Mouse (Mus musculus) lung, postnatal 25 days (tissue): ENCODE data around the gene Rhbdd1.

Experiments
- DNase-seq: peaks from one replicate; pipeline ENCODE4 v3.0.0; 2022; ENCODE audit warnings: low spot score

The Rhbdd1 gene

GRCm38 (mm10) chr1:82316111-82316745 lies at the start of gene Rhbdd1:
Gene Rhbdd1, plus strand, starts transcription at chr1:82316452.
- peak; percentile 97 for DNase-seq

DNA sequence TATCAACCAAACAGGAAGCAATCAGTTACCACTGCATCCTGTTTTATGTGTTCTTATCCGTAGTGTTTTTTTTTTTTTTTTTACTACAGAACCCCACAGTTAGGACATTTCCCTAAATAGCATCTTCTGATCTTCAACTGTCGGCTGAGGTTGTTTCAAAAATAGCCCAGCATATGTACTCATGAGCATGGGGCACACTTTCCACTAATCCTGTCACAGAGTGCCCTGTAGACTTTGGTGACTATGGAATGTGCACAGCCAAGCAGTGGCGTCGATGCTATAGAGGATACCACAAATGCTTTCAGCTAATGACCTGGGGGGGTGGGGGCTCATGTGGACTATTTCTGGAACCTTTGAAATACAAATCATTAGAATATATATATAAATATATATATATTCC lies 48.7 kb upstream of the Rhbdd1 start:
- DNase-seq, result no peak

GRCm38 (mm10) chr1:82272231-82272630 lies 44.0 kb upstream of the Rhbdd1 start:
- no peak for DNase-seq

- no peak for DNase-seq
These were observed 42.7 kb upstream of the Rhbdd1 start for GRCm38 (mm10) chr1:82273529-82273928.

DNA sequence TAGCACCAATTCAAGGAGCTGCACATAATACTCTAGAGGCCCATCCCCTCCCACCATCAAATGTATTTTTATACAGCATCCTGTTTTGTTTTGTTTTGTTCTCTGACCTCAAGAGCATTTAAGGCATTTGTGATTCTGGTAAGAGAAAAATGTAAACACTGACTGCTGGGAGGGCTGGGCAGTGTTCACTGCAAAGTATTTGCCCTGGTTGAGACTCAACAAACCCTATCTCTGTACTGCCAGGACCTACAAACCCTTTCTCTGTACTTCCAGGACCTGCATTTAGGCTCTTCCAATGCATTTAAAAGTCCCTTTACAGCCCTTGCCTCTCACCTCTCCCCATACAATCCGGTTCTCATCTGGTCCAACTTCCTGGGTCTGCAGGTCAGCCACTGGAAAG lies 41.9 kb upstream of the Rhbdd1 start:
- no peak for DNase-seq

DNA sequence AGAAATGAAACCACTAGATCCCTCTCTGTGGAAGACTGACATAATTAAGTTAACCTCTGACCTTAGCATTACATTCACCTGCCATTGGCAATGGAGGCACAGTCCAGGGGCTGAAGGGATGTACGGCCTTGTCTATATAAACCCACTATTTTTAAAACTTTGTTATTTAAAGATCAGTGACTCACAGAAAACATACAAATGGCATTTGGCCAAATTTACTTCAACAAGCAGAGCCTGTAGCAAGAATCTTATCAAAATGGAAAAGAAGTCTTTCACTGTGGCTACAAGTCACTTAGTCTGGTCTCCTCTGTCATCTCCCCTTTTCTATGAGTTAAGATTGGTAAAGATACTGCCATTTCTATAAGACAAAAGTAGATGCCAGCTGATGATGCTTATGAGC lies 36.5 kb upstream of the Rhbdd1 start:
- DNase-seq, result no peak

DNA sequence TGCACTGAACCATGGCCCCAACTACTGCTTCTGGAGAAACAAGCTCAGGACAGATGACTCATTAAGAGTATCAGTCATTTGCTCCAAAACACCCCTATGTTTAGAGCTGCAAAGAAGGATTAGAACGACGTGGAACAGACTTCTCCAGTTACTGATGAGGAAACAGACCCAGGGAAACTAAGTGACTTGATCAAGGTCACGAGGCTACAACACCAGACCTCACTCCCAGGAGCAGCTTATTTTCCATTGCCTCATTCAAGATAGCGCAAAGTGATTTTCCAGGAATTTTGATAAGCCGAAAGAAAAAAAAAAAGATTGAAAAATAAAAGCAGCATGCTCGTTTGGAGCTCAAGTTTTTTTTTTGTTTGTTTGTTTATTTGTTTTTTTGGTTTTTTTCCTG lies 34.4 kb upstream of the Rhbdd1 start:
- no peak for DNase-seq

DNA sequence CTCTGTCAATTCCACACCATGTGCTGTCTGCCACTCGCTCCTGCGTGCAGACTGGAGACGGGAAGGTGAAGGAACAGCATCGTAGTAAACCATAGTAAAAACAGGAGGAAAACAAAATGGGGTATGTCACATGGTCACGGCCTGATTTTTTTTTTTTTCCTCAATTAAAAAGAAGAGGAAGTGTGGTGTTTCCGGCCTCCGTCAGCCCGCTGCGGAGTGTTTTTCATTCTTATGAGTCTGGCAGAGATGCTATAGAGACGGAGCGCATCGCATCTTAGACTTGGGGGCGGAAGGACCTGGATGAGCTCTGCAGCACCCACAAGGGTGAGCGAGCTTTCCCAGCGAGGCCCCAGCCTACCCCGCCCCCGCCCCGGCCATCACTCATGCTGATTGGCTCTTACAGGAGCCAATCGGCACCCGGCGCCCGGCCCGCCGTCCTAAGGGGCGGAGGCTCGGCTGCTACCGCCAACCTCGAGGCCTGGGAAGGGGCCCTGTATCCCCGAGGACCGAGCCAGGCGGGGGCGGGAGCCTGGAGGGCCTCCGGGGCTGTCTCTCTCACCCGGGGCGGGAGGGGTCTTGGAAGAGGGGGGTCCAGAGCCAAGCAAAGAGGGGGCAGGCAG lies 33.1 kb upstream of the Rhbdd1 start:
- DNase-seq, result peak; percentile 84

GRCm38 (mm10) chr1:82283901-82284301 lies 32.4 kb upstream of the Rhbdd1 start:
- DNase-seq, result no peak

DNA sequence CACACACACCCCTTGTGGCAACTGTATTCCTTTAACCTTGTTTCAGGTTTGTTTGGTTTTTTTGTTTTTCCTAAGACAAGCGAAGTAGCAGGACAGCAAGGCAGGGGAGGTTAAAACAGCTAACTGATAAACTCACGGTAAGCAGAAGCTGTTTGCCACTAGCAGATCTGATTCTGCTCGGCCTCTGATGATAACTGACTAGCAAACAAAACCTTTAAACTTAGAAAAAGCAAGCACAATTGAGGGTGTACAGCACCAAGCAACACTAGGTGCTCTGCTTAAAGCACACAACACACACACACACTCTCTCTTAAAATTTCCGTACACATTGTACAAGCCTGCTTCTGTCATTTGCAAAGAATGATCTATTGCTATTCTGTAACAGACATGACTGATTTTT lies 31.8 kb upstream of the Rhbdd1 start:
- no peak for DNase-seq

- no peak for DNase-seq
These were observed 30.6 kb upstream of the Rhbdd1 start for GRCm38 (mm10) chr1:82285461-82286189.

GRCm38 (mm10) chr1:82286190-82287051 lies 29.8 kb upstream of the Rhbdd1 start:
- no peak for DNase-seq

- DNase-seq, result no peak
These were observed 29.0 kb upstream of the Rhbdd1 start for GRCm38 (mm10) chr1:82287052-82287775.

DNA sequence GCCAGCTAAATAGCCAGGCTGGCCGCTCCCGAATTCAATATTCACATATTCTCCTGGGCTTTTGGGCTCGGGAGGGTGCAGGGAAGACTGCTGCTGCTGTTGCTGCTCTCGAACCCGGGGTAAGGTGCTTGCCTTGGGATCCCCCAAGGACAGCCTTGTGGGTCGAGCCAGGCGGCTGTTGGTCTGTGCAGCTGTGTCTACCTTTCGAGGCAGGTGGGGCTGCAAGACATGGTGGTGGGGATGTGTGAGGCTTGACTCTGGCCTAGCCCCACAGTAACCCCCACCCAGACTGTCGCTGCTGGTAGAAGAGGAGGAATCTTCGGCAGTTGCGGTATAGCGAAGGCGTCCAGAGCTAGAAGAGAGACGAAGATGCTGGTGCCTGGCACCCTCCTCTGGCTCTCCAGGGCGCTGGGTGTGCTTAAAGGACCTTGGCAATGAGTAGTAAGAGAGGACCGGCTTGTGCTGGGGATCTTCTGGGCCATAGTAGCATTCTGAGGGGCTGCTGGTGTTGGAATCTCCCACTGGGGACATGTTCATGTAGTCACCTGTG lies 28.4 kb upstream of the Rhbdd1 start:
- DNase-seq, result no peak

DNA sequence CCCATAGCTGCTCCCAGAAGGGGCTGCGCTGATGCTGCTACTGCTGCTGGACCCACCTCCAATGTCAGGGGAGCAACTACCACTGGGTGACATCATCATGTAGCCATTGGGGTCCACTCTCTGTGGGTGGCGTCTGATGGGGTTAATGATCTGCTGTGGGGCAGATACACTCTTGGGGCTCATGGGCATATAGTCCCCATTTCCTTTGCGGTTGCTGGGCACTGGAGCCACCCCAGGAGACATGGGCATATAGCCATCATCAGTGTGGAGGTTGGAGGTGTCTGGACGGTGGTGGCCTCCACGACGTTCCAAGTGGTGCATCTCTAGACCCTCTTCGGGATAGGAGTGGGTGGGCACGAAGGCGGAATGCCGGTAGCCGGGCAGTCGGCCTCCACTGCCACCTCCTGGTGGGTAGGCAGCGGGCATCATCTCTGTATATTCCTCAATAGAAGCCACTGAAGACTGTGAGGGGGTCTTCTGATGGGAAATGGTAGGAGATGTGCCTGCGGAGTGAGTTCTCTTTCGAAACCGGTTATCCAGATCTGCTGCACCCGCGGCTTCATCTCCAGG lies 27.7 kb upstream of the Rhbdd1 start:
- DNase-seq, result no peak

- no peak for DNase-seq
These were observed 26.9 kb upstream of the Rhbdd1 start for GRCm38 (mm10) chr1:82289116-82289989.

DNA sequence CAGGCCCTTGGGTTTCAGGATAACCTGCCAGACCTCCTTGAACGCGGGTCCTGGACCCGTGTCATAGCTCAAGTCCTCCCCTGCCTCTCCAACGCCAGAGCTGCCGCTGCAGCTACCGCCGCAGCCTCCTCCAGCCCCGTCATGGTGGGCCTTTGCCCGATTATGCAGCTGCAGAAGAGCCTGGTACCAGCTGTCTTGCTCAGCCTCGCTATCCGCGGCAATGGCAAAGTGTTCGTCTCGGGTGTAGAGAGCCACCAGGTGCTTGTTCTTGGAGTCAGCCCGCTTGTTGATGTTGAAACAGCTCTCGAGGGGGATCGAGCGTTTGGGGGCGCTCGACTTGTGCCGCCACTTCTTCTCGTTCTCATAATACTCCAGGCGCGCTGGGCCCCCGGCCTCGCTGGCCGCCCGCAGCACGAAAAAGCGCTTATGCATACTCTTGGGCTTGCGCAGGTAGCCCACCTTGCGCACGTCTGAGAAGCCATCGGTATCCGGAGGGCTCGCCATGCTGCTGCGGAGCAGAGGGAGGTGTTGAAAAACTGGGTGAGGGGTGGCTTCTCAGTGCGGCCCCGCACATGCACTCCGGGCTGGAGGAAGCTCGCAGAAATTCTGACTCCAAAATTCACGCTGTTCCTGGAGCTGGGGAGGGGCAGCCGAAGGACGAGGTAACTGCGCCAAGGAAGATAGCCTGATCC lies 26.1 kb upstream of the Rhbdd1 start:
- no peak for DNase-seq

GRCm38 (mm10) chr1:82290723-82291150 lies 25.5 kb upstream of the Rhbdd1 start:
- peak; percentile 88 for DNase-seq

GRCm38 (mm10) chr1:82291151-82291797 lies 25.0 kb upstream of the Rhbdd1 start, which contains the start of gene Irs1:
Gene Irs1, minus strand, starts transcription at chr1:82291416.
- peak; percentile 89 for DNase-seq
